Mouse (Mus musculus) myocyte (in vitro differentiated cells): Measurements from ENCODE around the gene Fndc5.

Source experiments
- POLR2A ChIP-seq: IDR thresholded peaks from one replicate; pipeline ENCODE4 v1.6.1; 2011; ENCODE audit warnings: low read depth, mild to moderate bottlenecking, control low read depth, moderate library complexity; ENCODE audit not compliant: insufficient read length
- SRF ChIP-seq: IDR thresholded peaks from one replicate; pipeline ENCODE4 v1.6.1; 2011; ENCODE audit warnings: low read depth; ENCODE audit not compliant: control insufficient read depth, insufficient read length
- TCF12 ChIP-seq: IDR thresholded peaks from one replicate; pipeline ENCODE4 v1.6.1; 2011; ENCODE audit warnings: mild to moderate bottlenecking, control low read depth; ENCODE audit not compliant: poor library complexity, insufficient read depth, severe bottlenecking
- TCF3 ChIP-seq: IDR thresholded peaks from one replicate; pipeline ENCODE4 v1.6.1; 2011; ENCODE audit warnings: low read depth, control low read depth; ENCODE audit not compliant: insufficient read length
- USF1 ChIP-seq: IDR thresholded peaks from one replicate; pipeline ENCODE4 v1.6.1; 2011; ENCODE audit warnings: low read depth, mild to moderate bottlenecking, control low read depth, moderate library complexity

DNA sequence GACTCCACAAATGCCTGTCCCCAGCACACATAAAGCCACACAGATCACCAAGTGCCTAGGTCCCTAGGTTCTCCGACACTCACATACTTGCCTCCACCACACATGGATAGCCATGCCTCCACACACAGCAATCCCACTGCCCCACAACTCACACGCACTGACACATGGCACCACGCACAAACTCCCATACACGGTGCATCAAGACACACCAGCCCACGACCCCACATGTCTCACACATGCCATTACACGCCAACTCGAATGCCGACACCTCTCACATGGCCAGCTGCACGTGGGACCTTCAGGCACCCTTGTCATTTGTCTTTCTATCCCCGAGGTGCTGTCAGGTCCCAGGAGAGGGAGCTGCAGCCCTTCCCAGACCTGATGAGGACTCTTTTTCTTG, 17.1 kb upstream of the Fndc5 start:
- no peak for TF ChIP-seq USF1
- no peak for TF ChIP-seq TCF12
- TF ChIP-seq SRF = no peak
- no peak for TF ChIP-seq TCF3
- TF ChIP-seq POLR2A = no peak
